Mouse (Mus musculus): ENCODE results near the gene Ccnd2. TPM values are rescaled to one million over a fixed set of nuclear protein-coding genes. Genes with fewer than 3 reads are reported as not detected.

The Ccnd2 gene
- polyA plus RNA-seq, 1 experiment from 2014 or later: 948 TPM

GRCm38 (mm10) chr6:127147665-127148064, 4.3 kb downstream of the Ccnd2 start:
- peaks cover 20% of the 10 kb centered on the region; the same call in 1 of the 2 replicates for H3K36me3 ChIP-seq
- no peak overlapping the region for H3K4me3 ChIP-seq (replicated peaks)
- H3K4me1 ChIP-seq: peaks cover 60% of the 10 kb centered on the region
- H3K9me3 ChIP-seq (replicated peaks): no peaks in the 10 kb centered on the region
- peak overlapping the region; percentile 94 for H3K4me2 ChIP-seq (replicated peaks)
- H3K27me3 ChIP-seq: no peaks in the 10 kb centered on the region
- peak overlapping the region; percentile 18; the same call in 1 of the 2 replicates for H3K27ac ChIP-seq (replicated peaks)
- no peak for ATAC-seq (ENCODE audit: insufficient number of reproducible peaks, low FRiP score, low TSS enrichment, low read depth)
- no peak overlapping the region for H3K9ac ChIP-seq
- 0% methylated on average over 4 of the region's 4 CpGs for WGBS

- no peaks in the 10 kb centered on the region for H3K9me3 ChIP-seq (replicated peaks)
- H3K9ac ChIP-seq: no peak overlapping the region
- 80% methylated on average over 3 of the region's 3 CpGs for WGBS
- no peak overlapping the region for H3K4me3 ChIP-seq (replicated peaks)
- H3K4me1 ChIP-seq: peaks cover 56% of the 10 kb centered on the region
- peaks cover 25% of the 10 kb centered on the region; the same call in 1 of the 2 replicates for H3K36me3 ChIP-seq
- no peak for ATAC-seq (ENCODE audit: insufficient number of reproducible peaks, low FRiP score, low TSS enrichment, low read depth)
- H3K4me2 ChIP-seq (replicated peaks): no peak overlapping the region
- H3K27ac ChIP-seq (replicated peaks): no peak overlapping the region
- H3K27me3 ChIP-seq: no peaks in the 10 kb centered on the region
Measured at GRCm38 (mm10) chr6:127146322-127146947, 5.6 kb downstream of the Ccnd2 start.

GRCm38 (mm10) chr6:127145464-127146190, 6.4 kb downstream of the Ccnd2 start:
- H3K27me3 ChIP-seq: no peaks in the 10 kb centered on the region
- H3K27ac ChIP-seq (replicated peaks): 0 out of 2 replicates have a peak overlapping the region, but pooled peaks have one; percentile 2
- no peaks in the 10 kb centered on the region for H3K9me3 ChIP-seq (replicated peaks)
- 72% methylated on average over 20 of the region's 20 CpGs for WGBS
- H3K4me1 ChIP-seq: peaks cover 52% of the 10 kb centered on the region
- H3K9ac ChIP-seq: no peak overlapping the region
- no peak for ATAC-seq (ENCODE audit: insufficient number of reproducible peaks, low FRiP score, low TSS enrichment, low read depth)
- H3K4me2 ChIP-seq (replicated peaks): no peak overlapping the region
- H3K4me3 ChIP-seq (replicated peaks): no peak overlapping the region
- peaks cover 33% of the 10 kb centered on the region for H3K36me3 ChIP-seq

GRCm38 (mm10) chr6:127143576-127144288, 8.3 kb downstream of the Ccnd2 start:
- H3K27me3 ChIP-seq: no peaks in the 10 kb centered on the region
- 82% methylated on average over 7 of the region's 7 CpGs for WGBS
- no peak for ATAC-seq (ENCODE audit: insufficient number of reproducible peaks, low FRiP score, low TSS enrichment, low read depth)
- H3K9ac ChIP-seq: no peak overlapping the region
- peaks cover 52% of the 10 kb centered on the region for H3K4me1 ChIP-seq
- no peaks in the 10 kb centered on the region for H3K9me3 ChIP-seq (replicated peaks)
- no peak overlapping the region for H3K4me2 ChIP-seq (replicated peaks)
- H3K27ac ChIP-seq (replicated peaks): no peak overlapping the region
- H3K36me3 ChIP-seq: peaks cover 52% of the 10 kb centered on the region
- no peak overlapping the region for H3K4me3 ChIP-seq (replicated peaks)

GRCm38 (mm10) chr6:127143124-127143520, 8.9 kb downstream of the Ccnd2 start:
- Histone ChIP-seq H3K27me3 (no peaks in the 10 kb centered on the region), H3K9me3 (replicated peaks) (no peaks in the 10 kb centered on the region), H3K36me3 (peaks cover 58% of the 10 kb centered on the region), H3K4me3 (replicated peaks) (no peak overlapping the region), H3K4me2 (replicated peaks) (no peak overlapping the region), H3K9ac (no peak overlapping the region), H3K4me1 (peaks cover 46% of the 10 kb centered on the region), H3K27ac (replicated peaks) (peak overlapping the region; percentile 17; the same call in 1 of the 2 replicates)
- ATAC-seq (ENCODE audit: insufficient number of reproducible peaks, low FRiP score, low TSS enrichment, low read depth): no peak
- 84% methylated on average over 10 of the region's 10 CpGs for WGBS

GRCm38 (mm10) chr6:127142154-127143123, 9.6 kb downstream of the Ccnd2 start:
- no peak for ATAC-seq (ENCODE audit: insufficient number of reproducible peaks, low FRiP score, low TSS enrichment, low read depth)
- Histone ChIP-seq H3K4me2 (replicated peaks) (no peak overlapping the region), H3K4me3 (replicated peaks) (no peak overlapping the region), H3K9ac (no peak overlapping the region), H3K27me3 (no peaks in the 10 kb centered on the region), H3K9me3 (replicated peaks) (no peaks in the 10 kb centered on the region), H3K4me1 (peaks cover 40% of the 10 kb centered on the region), H3K27ac (replicated peaks) (peak overlapping the region; percentile 17; the same call in 1 of the 2 replicates), H3K36me3 (peaks cover 64% of the 10 kb centered on the region)
- whole genome bisulfite sequencing: 21% methylated on average over 8 of the region's 10 CpGs

GRCm38 (mm10) chr6:127138962-127139361, 13.0 kb downstream of the Ccnd2 start:
- peaks cover 19% of the 10 kb centered on the region for H3K4me1 ChIP-seq
- H3K36me3 ChIP-seq: peaks cover 69% of the 10 kb centered on the region
- H3K27ac ChIP-seq (replicated peaks): no peak overlapping the region
- ATAC-seq (ENCODE audit: insufficient number of reproducible peaks, low FRiP score, low TSS enrichment, low read depth): no peak
- no peak overlapping the region for H3K9ac ChIP-seq
- H3K4me3 ChIP-seq (replicated peaks): no peak overlapping the region
- WGBS: 92% methylated on average over 11 of the region's 11 CpGs
- H3K4me2 ChIP-seq (replicated peaks): no peak overlapping the region
- no peaks in the 10 kb centered on the region for H3K27me3 ChIP-seq
- H3K9me3 ChIP-seq (replicated peaks): no peaks in the 10 kb centered on the region

- WGBS: 63% methylated on average over 15 of the region's 16 CpGs
- Histone ChIP-seq H3K9me3 (replicated peaks) (no peaks in the 10 kb centered on the region), H3K4me1 (peaks cover 3% of the 10 kb centered on the region; the same call in 1 of the 2 replicates), H3K4me2 (replicated peaks) (no peak overlapping the region), H3K27me3 (no peaks in the 10 kb centered on the region), H3K27ac (replicated peaks) (no peak overlapping the region), H3K4me3 (replicated peaks) (no peak overlapping the region), H3K9ac (no peak overlapping the region), H3K36me3 (peaks cover 84% of the 10 kb centered on the region)
- peak; percentile 22; the same call in 1 of the 2 replicates for ATAC-seq (ENCODE audit: insufficient number of reproducible peaks, low FRiP score, low TSS enrichment, low read depth)
Measured at GRCm38 (mm10) chr6:127133433-127134245, 18.4 kb downstream of the Ccnd2 start.

- Histone ChIP-seq H3K4me3 (replicated peaks) (no peak overlapping the region), H3K9ac (no peak overlapping the region), H3K9me3 (replicated peaks) (no peaks in the 10 kb centered on the region), H3K4me1 (peaks cover 3% of the 10 kb centered on the region; the same call in 1 of the 2 replicates), H3K4me2 (replicated peaks) (no peak overlapping the region), H3K27ac (replicated peaks) (no peak overlapping the region), H3K36me3 (peaks cover 83% of the 10 kb centered on the region), H3K27me3 (no peaks in the 10 kb centered on the region)
- 39% methylated on average over 3 of the region's 3 CpGs for WGBS
- ATAC-seq (ENCODE audit: insufficient number of reproducible peaks, low FRiP score, low TSS enrichment, low read depth): no peak
Measured at GRCm38 (mm10) chr6:127132719-127133118, 19.3 kb downstream of the Ccnd2 start.

GRCm38 (mm10) chr6:127131946-127132345, 20.0 kb downstream of the Ccnd2 start:
- WGBS: 83% methylated on average over 3 of the region's 3 CpGs
- no peaks in the 10 kb centered on the region for H3K9me3 ChIP-seq (replicated peaks)
- no peaks in the 10 kb centered on the region for H3K27me3 ChIP-seq
- peaks cover 3% of the 10 kb centered on the region; the same call in 1 of the 2 replicates for H3K4me1 ChIP-seq
- no peak for ATAC-seq (ENCODE audit: insufficient number of reproducible peaks, low FRiP score, low TSS enrichment, low read depth)
- no peak overlapping the region for H3K4me3 ChIP-seq (replicated peaks)
- peaks cover 83% of the 10 kb centered on the region for H3K36me3 ChIP-seq
- no peak overlapping the region for H3K4me2 ChIP-seq (replicated peaks)
- no peak overlapping the region for H3K27ac ChIP-seq (replicated peaks)
- H3K9ac ChIP-seq: no peak overlapping the region

Data from embryonic facial prominence, embryonic 15.5 days (tissue).